Mouse (Mus musculus): ENCODE measurements around the gene Mettl3. TPM values are rescaled to one million over a fixed set of nuclear protein-coding genes. Genes with fewer than 3 reads are reported as not detected.
"Not testable (repeated sequence)": the region's sequence is repeated elsewhere in the genome, so short reads cannot be mapped to it uniquely, and the experiment has no call there.

Gene Mettl3
- 10 to 100 TPM; 16.2 to 18.1 TPM for total RNA-seq (2021)
- long read RNA-seq, experiment 1, transcript Mettl3-201 (11 exons, 2,025 nt): major isoform, 8 of 18 reads
- long read RNA-seq, experiment 1, partial matches to known transcripts: 9 of 18 reads
- long read RNA-seq, experiment 1, other reads (novel, unspliced or antisense): 1 of 18 reads
- long read RNA-seq, experiment 2, transcript Mettl3-201 (11 exons, 2,025 nt): major isoform, 7 of 14 reads
- long read RNA-seq, experiment 2, partial matches to known transcripts: 2 of 14 reads
- long read RNA-seq, experiment 2, other reads (novel, unspliced or antisense): 5 of 14 reads

- peak; percentile 93 to 95 for DNase-seq
Observed at GRCm38 (mm10) chr14:52304644-52305271, at the start of gene Mettl3. Gene Mettl3 (minus strand): TSS chr14:52305128.

GRCm38 (mm10) chr14:52339512-52339852, 34.6 kb upstream of the Mettl3 start:
- DNase-seq: no peak

GRCm38 (mm10) chr14:52338751-52339511, 34.0 kb upstream of the Mettl3 start:
- DNase-seq: peak; percentile 55 to 76

- no peak for DNase-seq
Observed at GRCm38 (mm10) chr14:52332171-52332570, 27.2 kb upstream of the Mettl3 start.

GRCm38 (mm10) chr14:52331069-52331750, 26.3 kb upstream of the Mettl3 start:
- no peak for DNase-seq

GRCm38 (mm10) chr14:52327910-52328812, 23.2 kb upstream of the Mettl3 start, which contains the start of gene Sall2:
Gene Sall2 (minus strand): TSS chr14:52328762.
- DNase-seq: no peak

- DNase-seq: no peak
Observed at GRCm38 (mm10) chr14:52327375-52327901, 22.5 kb upstream of the Mettl3 start.

- DNase-seq: no peak
Observed at GRCm38 (mm10) chr14:52325890-52326289, 21.0 kb upstream of the Mettl3 start.

GRCm38 (mm10) chr14:52319361-52319760, 14.4 kb upstream of the Mettl3 start:
- DNase-seq: no peak

GRCm38 (mm10) chr14:52316441-52317225, 11.7 kb upstream of the Mettl3 start:
- peak in 1 of 2 experiments; percentile 42 for DNase-seq

- peak; percentile 60 to 67 for DNase-seq
Observed at GRCm38 (mm10) chr14:52315792-52316440, 11.0 kb upstream of the Mettl3 start.

GRCm38 (mm10) chr14:52315283-52315780, 10.4 kb upstream of the Mettl3 start:
- DNase-seq: no peak

GRCm38 (mm10) chr14:52314808-52315150, 9.9 kb upstream of the Mettl3 start:
- DNase-seq: no peak

GRCm38 (mm10) chr14:52313931-52314807, 9.2 kb upstream of the Mettl3 start:
- DNase-seq: no peak

- DNase-seq: no peak
Observed at GRCm38 (mm10) chr14:52310906-52311305, 6.0 kb upstream of the Mettl3 start.

- not testable (repeated sequence) for DNase-seq
Observed at GRCm38 (mm10) chr14:52310343-52310742, 5.4 kb upstream of the Mettl3 start.

- no peak for DNase-seq
Observed at GRCm38 (mm10) chr14:52306100-52306499, 1.2 kb upstream of the Mettl3 start.

- not testable (repeated sequence) for DNase-seq
Observed at GRCm38 (mm10) chr14:52303517-52303916, 1.4 kb downstream of the Mettl3 start.
